Mouse (Mus musculus): ENCODE measurements at regions not wholly inside any gene's neighbourhood (a gene's known extent, or its start where the extent isn't known, plus 50 kb on each side); places are given as distances from the start of the nearest gene placed in this dataset.

DNA sequence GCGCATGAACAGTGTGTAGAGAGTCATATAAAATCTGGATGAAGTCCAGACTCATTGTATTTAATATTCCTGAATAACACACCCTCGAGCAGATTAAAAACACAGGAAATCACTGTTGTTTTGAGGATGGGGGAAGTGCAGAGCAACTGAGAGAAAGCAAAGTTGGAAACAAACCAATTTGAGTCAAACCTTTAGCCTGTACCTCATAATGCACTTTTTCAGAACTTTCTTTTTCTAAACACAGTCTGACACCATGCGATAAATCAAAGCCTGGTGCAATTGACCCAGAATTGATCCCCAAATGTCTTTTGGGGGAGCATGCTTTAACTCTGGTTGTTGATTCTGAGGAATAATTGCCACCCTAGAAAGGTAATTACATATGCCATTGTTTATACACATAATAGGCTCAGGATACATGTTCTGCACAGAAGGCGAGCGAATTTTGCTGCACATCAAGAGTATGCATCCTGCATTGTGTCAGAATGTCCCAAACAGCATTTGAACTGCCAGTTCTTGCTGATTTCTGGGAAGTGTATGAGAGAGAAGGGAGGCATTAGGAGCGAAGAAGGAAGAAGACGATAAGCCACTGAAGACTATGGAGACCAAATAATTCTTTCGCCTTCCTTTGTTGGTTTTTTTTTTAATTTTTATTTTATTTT lies 245.3 kb upstream of the Nr2f1 start:
- 60% methylated on average over 8 of the region's 8 CpGs for WGBS (ENCODE audit: insufficient replicate concordance)
- Histone ChIP-seq H3K4me3 (ENCODE audit: low read depth, low read length) (no peak overlapping the region), H3K36me3 (ENCODE audit: control insufficient read depth, insufficient read depth) (no peaks in the 10 kb centered on the region), H3K9ac (ENCODE audit: low read depth, low read length) (no peak overlapping the region), H3K9me3 (replicated peaks; ENCODE audit: control insufficient read depth, low read length) (no peaks in the 10 kb centered on the region), H3K4me2 (ENCODE audit: low read depth, low read length) (no peak overlapping the region), H3K4me1 (ENCODE audit: control insufficient read depth, low read depth, low read length) (no peaks in the 10 kb centered on the region), H3K27ac (ENCODE audit: low read length) (no peak overlapping the region), H3K27me3 (ENCODE audit: control insufficient read depth, insufficient read depth, low read depth, low read length) (no peaks in the 10 kb centered on the region)
- ATAC-seq (ENCODE audit: low read depth): no peak

- H3K9ac ChIP-seq (ENCODE audit: low read depth, low read length): no peak overlapping the region
- no peaks in the 10 kb centered on the region for H3K9me3 ChIP-seq (replicated peaks; ENCODE audit: control insufficient read depth, low read length)
- H3K36me3 ChIP-seq (ENCODE audit: control insufficient read depth, insufficient read depth): no peaks in the 10 kb centered on the region
- WGBS (ENCODE audit: insufficient replicate concordance): 49% methylated on average over 4 of the region's 4 CpGs
- no peak overlapping the region for H3K27ac ChIP-seq (ENCODE audit: low read length)
- H3K27me3 ChIP-seq (ENCODE audit: control insufficient read depth, insufficient read depth, low read depth, low read length): no peaks in the 10 kb centered on the region
- ATAC-seq (ENCODE audit: low read depth): no peak
- H3K4me2 ChIP-seq (ENCODE audit: low read depth, low read length): no peak overlapping the region
- no peaks in the 10 kb centered on the region for H3K4me1 ChIP-seq (ENCODE audit: control insufficient read depth, low read depth, low read length)
- H3K4me3 ChIP-seq (ENCODE audit: low read depth, low read length): no peak overlapping the region
Measured at GRCm38 (mm10) chr13:78428469-78428868, 228.9 kb upstream of the Nr2f1 start.

DNA sequence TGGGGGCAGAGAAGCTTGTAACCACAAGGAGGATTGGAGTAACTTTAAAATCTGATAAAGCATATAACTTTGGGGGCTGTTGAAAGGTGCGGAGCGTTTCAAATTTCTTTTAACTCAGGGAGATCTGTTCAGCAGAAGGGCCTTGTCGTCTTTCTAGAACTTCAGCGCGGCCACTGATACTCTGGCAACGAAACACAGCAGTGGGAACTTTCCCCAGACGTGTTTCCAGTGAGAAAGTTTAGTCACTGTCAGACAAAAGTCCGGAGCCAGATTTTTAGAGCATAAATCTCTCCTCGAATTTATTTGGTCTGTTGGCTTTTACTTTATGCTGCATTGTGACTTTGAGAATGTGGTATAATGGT lies 228.5 kb upstream of the Nr2f1 start:
- no peak for ATAC-seq (ENCODE audit: low read depth)

DNA sequence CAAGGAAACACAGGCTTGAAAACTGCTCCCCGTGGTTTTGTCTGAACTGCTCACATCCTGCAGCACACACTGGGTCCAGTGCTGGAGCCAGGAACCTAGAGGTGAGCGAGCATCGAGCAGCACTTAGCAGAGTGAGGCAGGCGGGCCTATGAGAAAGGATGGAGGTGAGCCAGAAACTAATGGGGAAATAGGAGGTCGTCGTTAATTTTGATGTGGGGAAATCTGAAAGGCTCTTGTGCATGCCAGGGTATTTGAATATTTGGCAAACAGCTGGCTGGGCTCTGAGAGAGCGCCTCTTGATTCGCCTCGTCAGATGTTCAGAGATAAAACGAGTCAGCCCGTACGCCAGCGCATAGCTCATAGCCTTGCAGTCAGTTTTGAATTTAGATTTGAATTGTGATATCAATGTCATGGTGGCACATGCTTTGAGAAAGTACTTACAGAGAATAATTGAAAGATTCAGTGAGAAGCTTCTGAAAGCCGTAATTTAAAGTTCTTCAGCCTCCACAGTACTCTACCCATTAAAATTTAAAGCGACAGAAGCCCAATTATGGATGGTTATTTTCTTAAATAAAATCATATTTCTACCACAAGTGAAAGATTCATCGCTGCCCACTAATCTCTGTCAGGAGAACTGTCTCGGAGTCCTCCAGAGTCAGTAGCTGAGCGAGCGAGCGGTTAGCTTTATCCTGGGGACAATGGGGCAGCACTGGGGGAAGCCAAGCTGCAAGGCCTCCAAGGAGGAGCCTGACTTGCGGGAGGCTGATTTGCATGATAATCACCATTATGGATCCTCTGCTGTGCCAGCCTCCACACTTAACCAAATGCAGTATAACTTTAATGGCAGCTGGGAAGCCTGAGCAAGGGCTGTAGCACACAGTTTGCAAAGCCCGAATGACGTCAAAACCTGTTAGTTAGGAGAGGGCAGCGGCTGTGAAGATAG lies 227.9 kb upstream of the Nr2f1 start:
- H3K27ac ChIP-seq (ENCODE audit: low read length): no peak overlapping the region
- H3K36me3 ChIP-seq (ENCODE audit: control insufficient read depth, insufficient read depth): no peaks in the 10 kb centered on the region
- no peaks in the 10 kb centered on the region for H3K4me1 ChIP-seq (ENCODE audit: control insufficient read depth, low read depth, low read length)
- ATAC-seq (ENCODE audit: low read depth): no peak
- H3K9me3 ChIP-seq (replicated peaks; ENCODE audit: control insufficient read depth, low read length): no peaks in the 10 kb centered on the region
- H3K27me3 ChIP-seq (ENCODE audit: control insufficient read depth, insufficient read depth, low read depth, low read length): no peaks in the 10 kb centered on the region
- 11% methylated on average over 24 of the region's 24 CpGs for WGBS (ENCODE audit: insufficient replicate concordance)
- H3K4me2 ChIP-seq (ENCODE audit: low read depth, low read length): 0 out of 2 replicates have a peak overlapping the region, but pooled peaks have one; percentile 17
- no peak overlapping the region for H3K9ac ChIP-seq (ENCODE audit: low read depth, low read length)
- H3K4me3 ChIP-seq (ENCODE audit: low read depth, low read length): no peak overlapping the region

More for the DNA sequence above, 228.5 kb upstream of the Nr2f1 start:
- H3K36me3 ChIP-seq (ENCODE audit: control insufficient read depth, insufficient read depth): no peaks in the 10 kb centered on the region
- no peak overlapping the region for H3K9ac ChIP-seq (ENCODE audit: low read depth, low read length)
- H3K4me3 ChIP-seq (ENCODE audit: low read depth, low read length): no peak overlapping the region
- H3K27me3 ChIP-seq (ENCODE audit: control insufficient read depth, insufficient read depth, low read depth, low read length): no peaks in the 10 kb centered on the region
- WGBS (ENCODE audit: insufficient replicate concordance): 16% methylated on average over 9 of the region's 9 CpGs
- H3K27ac ChIP-seq (ENCODE audit: low read length): no peak overlapping the region
- H3K9me3 ChIP-seq (replicated peaks; ENCODE audit: control insufficient read depth, low read length): no peaks in the 10 kb centered on the region
- H3K4me2 ChIP-seq (ENCODE audit: low read depth, low read length): no peak overlapping the region
- H3K4me1 ChIP-seq (ENCODE audit: control insufficient read depth, low read depth, low read length): no peaks in the 10 kb centered on the region

DNA sequence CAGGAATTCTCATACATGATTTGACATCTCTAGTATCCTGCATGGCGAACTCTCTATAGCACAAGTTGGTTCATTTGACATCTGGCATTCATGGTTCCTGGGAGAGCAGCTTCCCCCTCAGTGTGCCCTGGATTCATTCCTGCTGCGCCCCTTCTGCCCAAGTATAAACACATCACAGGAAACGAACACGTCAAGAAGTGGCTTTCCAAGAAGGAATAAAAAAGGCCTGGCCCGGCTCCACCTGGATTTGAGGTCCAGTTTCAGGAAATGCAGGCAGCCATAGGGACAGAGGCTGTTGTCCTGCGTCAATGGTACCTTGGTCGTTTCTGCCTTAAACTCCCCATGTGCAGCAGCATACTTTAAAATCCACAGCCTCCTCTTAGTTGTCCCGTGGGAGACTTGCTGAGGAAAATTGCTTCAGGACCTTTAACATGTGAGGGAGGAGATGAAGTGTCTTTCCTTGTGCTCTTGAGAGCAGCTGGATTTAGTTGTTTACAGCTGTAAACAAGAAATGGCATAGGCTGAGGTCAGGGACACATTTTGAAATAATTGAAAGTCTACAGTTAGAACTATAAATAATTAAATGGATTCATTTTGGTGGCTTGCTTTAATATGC lies 226.9 kb upstream of the Nr2f1 start:
- H3K27me3 ChIP-seq (ENCODE audit: control insufficient read depth, insufficient read depth, low read depth, low read length): no peaks in the 10 kb centered on the region
- no peak overlapping the region for H3K4me2 ChIP-seq (ENCODE audit: low read depth, low read length)
- no peak overlapping the region for H3K4me3 ChIP-seq (ENCODE audit: low read depth, low read length)
- H3K9me3 ChIP-seq (replicated peaks; ENCODE audit: control insufficient read depth, low read length): no peaks in the 10 kb centered on the region
- no peak overlapping the region for H3K9ac ChIP-seq (ENCODE audit: low read depth, low read length)
- no peaks in the 10 kb centered on the region for H3K36me3 ChIP-seq (ENCODE audit: control insufficient read depth, insufficient read depth)
- H3K4me1 ChIP-seq (ENCODE audit: control insufficient read depth, low read depth, low read length): no peaks in the 10 kb centered on the region
- ATAC-seq (ENCODE audit: low read depth): no peak
- 47% methylated on average over 8 of the region's 8 CpGs for WGBS (ENCODE audit: insufficient replicate concordance)
- no peak overlapping the region for H3K27ac ChIP-seq (ENCODE audit: low read length)

GRCm38 (mm10) chr13:78405071-78405470 lies 205.5 kb upstream of the Nr2f1 start:
- H3K27ac ChIP-seq (ENCODE audit: low read length): no peak overlapping the region

DNA sequence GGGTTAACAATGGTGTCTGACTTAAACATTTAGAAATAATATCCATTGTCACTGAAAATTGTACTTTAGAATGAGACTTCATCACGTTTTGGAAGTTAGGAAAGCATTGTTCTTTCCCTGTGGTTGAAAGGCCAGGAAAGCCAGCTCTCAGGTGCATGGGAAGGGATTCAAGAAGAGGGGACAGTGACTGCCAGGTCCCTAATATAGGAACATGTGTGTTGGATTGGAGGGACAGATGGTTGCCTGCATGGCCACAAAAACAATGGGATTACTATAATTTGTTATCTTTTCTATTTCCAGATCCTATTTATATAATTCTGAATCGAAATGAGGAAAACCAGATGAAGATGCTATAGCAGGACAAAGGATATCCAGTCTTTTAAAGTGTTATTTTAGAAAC lies 184.2 kb upstream of the Nr2f1 start:
- no peak overlapping the region for H3K4me3 ChIP-seq (ENCODE audit: low read depth, low read length)
- no peaks in the 10 kb centered on the region for H3K36me3 ChIP-seq (ENCODE audit: control insufficient read depth, insufficient read depth)
- H3K27ac ChIP-seq (ENCODE audit: low read length): no peak overlapping the region
- WGBS (ENCODE audit: insufficient replicate concordance): 34% methylated on average over 2 of the region's 2 CpGs
- H3K4me1 ChIP-seq (ENCODE audit: control insufficient read depth, low read depth, low read length): no peaks in the 10 kb centered on the region
- H3K27me3 ChIP-seq (ENCODE audit: control insufficient read depth, insufficient read depth, low read depth, low read length): no peaks in the 10 kb centered on the region
- no peak for ATAC-seq (ENCODE audit: low read depth)
- no peak overlapping the region for H3K4me2 ChIP-seq (ENCODE audit: low read depth, low read length)
- H3K9ac ChIP-seq (ENCODE audit: low read depth, low read length): no peak overlapping the region
- no peaks in the 10 kb centered on the region for H3K9me3 ChIP-seq (replicated peaks; ENCODE audit: control insufficient read depth, low read length)

More at GRCm38 (mm10) chr13:78405071-78405470, 205.5 kb upstream of the Nr2f1 start:
- Histone ChIP-seq H3K4me1 (ENCODE audit: control insufficient read depth, low read depth, low read length) (no peaks in the 10 kb centered on the region), H3K27me3 (ENCODE audit: control insufficient read depth, insufficient read depth, low read depth, low read length) (no peaks in the 10 kb centered on the region), H3K36me3 (ENCODE audit: control insufficient read depth, insufficient read depth) (no peaks in the 10 kb centered on the region), H3K4me2 (ENCODE audit: low read depth, low read length) (no peak overlapping the region), H3K4me3 (ENCODE audit: low read depth, low read length) (no peak overlapping the region), H3K9me3 (replicated peaks; ENCODE audit: control insufficient read depth, low read length) (no peaks in the 10 kb centered on the region), H3K9ac (ENCODE audit: low read depth, low read length) (no peak overlapping the region)
- ATAC-seq (ENCODE audit: low read depth): no peak
- WGBS (ENCODE audit: insufficient replicate concordance): 57% methylated on average over 3 of the region's 3 CpGs

- no peaks in the 10 kb centered on the region for H3K4me1 ChIP-seq (ENCODE audit: control insufficient read depth, low read depth, low read length)
- no peaks in the 10 kb centered on the region for H3K36me3 ChIP-seq (ENCODE audit: control insufficient read depth, insufficient read depth)
- no peaks in the 10 kb centered on the region for H3K27me3 ChIP-seq (ENCODE audit: control insufficient read depth, insufficient read depth, low read depth, low read length)
- H3K4me3 ChIP-seq (ENCODE audit: low read depth, low read length): no peak overlapping the region
- no peak overlapping the region for H3K27ac ChIP-seq (ENCODE audit: low read length)
- H3K4me2 ChIP-seq (ENCODE audit: low read depth, low read length): no peak overlapping the region
- 40% methylated on average over 1 of the region's 1 CpGs for whole genome bisulfite sequencing (ENCODE audit: insufficient replicate concordance)
- H3K9ac ChIP-seq (ENCODE audit: low read depth, low read length): no peak overlapping the region
- ATAC-seq (ENCODE audit: low read depth): no peak
- H3K9me3 ChIP-seq (replicated peaks; ENCODE audit: control insufficient read depth, low read length): no peaks in the 10 kb centered on the region
Measured at GRCm38 (mm10) chr13:78361236-78361635, 161.7 kb upstream of the Nr2f1 start.

DNA sequence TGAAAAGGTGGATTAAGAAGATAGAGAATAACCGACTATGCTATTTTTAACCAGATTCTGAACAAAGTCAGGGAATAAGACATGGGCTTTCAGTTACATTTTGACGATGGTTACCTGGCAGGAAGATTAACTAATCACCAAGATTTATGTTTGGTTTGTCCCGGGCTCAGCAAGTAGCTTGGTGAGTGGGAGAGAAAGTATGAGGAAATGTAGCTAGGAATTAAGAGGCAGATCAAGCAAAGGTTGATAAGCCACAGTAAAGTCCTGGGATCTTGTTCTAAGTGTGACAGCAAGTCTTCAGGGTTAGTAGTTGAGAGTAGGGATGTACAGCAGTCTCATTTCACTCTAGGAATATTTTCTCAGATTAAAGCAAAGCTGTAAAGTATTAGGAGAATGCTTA lies 149.3 kb upstream of the Nr2f1 start:
- no peaks in the 10 kb centered on the region for H3K9me3 ChIP-seq (replicated peaks; ENCODE audit: control insufficient read depth, low read length)
- no peak for ATAC-seq (ENCODE audit: low read depth)
- H3K9ac ChIP-seq (ENCODE audit: low read depth, low read length): no peak overlapping the region
- H3K27me3 ChIP-seq (ENCODE audit: control insufficient read depth, insufficient read depth, low read depth, low read length): no peaks in the 10 kb centered on the region
- 61% methylated on average over 3 of the region's 3 CpGs for WGBS (ENCODE audit: insufficient replicate concordance)
- no peaks in the 10 kb centered on the region for H3K36me3 ChIP-seq (ENCODE audit: control insufficient read depth, insufficient read depth)
- no peak overlapping the region for H3K27ac ChIP-seq (ENCODE audit: low read length)
- no peaks in the 10 kb centered on the region for H3K4me1 ChIP-seq (ENCODE audit: control insufficient read depth, low read depth, low read length)
- no peak overlapping the region for H3K4me3 ChIP-seq (ENCODE audit: low read depth, low read length)
- no peak overlapping the region for H3K4me2 ChIP-seq (ENCODE audit: low read depth, low read length)

All from liver, embryonic 16.5 days (tissue).